Mouse (Mus musculus) cerebellum, postnatal 36 days (tissue): ENCODE measurements at regions not wholly inside any gene's neighbourhood (a gene's known extent, or its start where the extent isn't known, plus 50 kb on each side); places are given as distances from the start of the nearest gene placed in this dataset.

Experiments used
- DNase-seq, 2 experiments: peaks; one replicate each; pipeline ENCODE4 v3.0.0; 2021 to 2022; ENCODE audit warnings: mixed read lengths in 2 of 2

DNA sequence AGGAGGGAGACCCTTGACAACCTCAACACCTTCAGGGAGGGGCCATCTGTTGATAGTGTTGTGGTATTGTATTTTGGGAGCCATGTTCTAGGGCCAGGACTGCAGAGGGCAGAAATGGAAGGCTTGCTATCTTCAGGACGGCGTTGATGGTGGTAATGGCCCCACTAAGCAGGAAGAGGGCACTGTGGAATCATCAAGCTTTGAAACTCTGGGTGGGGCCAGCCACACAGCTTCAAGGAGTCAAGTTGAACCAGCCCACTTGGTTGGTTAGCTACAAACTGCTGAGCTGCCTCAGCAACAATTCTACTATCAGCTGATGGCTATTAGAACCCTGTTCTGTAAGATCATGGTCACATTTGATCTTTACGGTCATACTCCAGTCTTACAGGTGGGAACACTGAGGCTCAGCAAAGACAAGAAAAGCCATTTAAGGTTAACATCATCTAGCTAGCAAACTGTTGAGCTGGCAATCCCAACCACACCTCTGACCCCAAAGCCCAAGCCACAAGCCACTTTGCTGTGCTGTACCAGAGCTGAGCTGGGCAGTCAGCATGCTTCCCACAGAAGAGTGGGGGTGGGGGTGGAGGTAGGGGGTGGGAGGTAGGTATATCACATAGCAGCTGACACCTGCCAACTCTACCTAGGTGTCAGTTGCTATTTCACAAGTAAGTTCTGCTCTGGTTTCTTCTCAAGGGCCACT is 203.9 kb downstream of the Uaca start:
- peak; percentile 8 to 14 for DNase-seq

DNA sequence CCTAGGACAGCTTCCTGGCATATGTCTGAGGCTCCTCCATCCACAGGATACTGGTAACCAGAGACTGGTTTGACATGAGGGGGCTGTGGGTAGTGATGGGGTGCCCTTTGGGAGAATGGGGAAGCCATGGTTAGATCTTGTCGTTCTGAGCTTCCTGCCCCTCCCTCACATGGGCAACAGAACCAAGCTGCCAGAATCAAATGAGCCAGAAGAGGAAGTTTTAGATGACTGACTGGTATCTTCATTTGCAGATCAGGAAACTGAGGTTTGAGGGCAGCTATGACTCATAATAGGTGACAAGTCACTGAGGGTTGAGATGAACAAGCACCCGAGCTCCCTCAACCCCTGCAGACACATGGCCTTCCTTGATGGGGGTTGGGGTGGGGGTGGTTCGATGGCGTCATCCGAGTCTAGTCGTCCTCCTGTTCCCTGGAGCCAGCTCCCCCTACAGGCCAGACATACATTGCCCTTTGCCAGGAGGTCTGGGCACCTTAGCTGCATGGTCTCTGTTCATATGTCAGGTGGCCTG is 204.7 kb downstream of the Uaca start:
- no peak for DNase-seq

DNA sequence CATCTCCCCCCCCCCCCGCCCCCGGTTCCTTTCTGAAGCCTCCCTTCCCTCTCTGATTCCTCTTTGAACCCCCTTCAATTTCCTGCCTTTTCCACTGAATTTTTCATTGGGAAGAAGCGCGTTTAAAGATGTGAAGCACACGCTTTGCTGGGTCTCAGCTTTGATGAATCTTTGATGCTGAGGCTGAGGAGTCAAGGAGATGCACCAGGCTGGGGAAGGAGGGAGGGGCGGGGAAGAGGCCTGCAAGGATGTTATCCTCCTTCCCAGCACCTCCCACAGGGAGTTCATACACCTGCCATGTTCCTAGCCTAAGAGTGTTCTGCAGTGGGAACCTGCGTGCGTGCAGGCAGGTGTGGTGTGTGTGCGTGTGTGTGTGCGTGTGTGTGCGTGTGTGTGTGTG is 205.9 kb downstream of the Uaca start:
- no peak for DNase-seq

DNA sequence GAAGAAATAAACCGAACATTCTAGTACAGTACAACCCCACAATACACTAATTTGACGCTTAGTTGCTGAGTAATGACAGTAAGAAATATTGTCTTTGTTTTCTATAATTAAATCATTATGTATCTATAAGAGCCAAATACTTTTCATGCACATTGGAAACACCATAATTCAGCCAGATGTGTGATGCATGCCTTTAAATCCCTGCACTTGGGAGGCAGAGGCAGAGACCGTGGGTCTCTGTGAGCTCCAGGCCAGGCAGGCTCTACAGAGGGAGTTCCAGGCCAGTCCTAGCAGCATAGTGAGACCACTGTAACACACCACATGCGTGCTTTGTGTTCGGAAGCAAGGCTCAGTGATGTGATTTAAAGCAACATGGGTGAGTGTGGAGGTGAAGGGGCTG is 208.2 kb downstream of the Uaca start:
- no peak for DNase-seq

DNA sequence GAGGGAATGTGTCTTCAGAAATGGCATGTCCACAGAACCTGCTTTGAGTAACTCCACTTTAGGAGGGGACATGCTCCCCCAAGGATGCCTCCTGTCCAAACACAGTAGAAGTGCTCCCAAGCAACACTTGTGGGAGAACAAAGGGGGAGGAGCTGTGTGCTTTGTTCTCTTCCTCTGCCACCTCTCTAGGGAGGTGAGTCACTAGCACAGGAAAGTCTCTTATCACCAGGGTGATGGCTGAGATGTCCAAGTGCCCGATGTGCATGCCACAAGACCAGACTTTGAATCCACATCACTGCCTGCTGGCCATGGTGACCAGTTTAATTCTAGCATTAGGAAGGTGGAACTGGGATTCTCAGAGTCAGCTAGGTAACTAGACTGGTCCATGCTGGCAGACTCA is 214.1 kb downstream of the Uaca start:
- no peak for DNase-seq

DNA sequence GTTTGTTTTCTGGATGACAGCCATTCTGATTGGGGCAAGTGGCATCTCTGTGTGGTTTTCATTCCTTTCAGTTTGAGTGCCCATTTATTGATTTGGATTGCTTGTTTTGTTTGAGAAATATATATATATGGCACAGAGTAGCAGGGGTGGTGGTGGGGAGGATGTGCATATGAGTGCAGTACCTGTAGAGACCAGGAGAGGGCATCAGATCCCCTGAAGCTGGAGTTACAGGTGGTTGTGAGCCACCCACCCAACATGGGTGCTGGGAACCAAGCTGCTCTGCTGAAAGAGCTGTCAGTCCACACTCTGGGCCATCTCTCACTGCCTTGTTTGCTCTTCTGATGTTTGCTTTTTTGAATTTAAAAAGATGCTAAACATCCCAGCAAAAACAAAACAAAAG is 216.7 kb downstream of the Uaca start:
- no peak for DNase-seq

DNA sequence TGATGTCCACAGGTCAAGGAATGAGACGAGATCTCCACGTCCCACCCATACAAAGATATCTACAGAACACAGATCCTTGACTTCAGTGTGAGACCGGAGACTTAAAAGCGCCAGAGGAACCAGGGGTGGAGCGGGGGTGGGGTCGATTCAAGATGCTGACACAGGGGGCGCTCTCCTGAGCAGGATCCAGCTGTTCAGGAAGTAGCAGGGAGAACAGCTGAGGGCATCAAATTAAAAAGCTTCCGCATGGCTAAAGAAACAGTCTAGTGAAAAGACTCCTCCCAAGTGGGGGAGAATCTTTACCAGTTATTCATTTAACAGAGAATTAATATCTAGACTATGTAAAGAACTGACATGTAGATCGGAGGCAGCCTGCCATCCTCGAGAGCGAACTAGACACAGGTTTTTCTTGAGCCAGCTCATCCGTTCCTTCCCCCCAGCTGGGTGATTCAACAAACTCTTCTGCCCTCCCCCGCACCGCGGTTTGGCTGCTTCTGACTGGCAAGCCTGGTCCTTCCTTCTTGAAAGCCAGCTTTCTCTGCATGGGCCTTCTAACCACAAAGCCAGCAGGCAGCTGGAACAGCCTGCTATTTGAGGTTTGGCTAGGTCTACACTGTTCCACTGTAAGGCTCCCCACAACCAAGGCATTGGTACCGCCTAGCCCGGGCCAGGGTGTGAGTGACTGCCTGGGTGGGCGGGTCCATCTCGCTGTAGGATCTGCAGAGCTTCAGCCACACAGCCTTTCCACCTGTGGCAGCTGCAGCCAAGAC is 218.6 kb downstream of the Uaca start:
- DNase-seq = peak in 1 of 2 experiments; percentile 15

DNA sequence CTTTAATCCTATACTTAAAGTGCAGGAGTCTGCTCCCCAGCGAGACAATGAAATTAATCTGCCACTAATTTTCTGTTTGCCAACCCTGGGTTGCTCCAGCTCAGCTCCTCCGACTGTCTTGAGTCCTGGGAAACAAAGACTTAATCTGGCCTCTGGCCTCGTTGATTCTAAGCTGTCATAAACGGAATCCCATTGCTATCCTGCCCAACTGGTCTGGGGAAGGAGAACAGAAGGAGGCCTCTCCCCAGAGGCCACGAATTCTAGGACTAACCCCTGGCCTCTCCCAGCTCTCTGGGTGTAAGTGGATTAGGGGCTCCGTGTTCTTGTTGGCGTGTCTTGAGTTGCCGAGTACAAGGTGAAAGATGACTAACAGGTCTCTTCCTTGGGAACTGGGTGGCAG is 219.8 kb downstream of the Uaca start:
- no peak for DNase-seq

DNA sequence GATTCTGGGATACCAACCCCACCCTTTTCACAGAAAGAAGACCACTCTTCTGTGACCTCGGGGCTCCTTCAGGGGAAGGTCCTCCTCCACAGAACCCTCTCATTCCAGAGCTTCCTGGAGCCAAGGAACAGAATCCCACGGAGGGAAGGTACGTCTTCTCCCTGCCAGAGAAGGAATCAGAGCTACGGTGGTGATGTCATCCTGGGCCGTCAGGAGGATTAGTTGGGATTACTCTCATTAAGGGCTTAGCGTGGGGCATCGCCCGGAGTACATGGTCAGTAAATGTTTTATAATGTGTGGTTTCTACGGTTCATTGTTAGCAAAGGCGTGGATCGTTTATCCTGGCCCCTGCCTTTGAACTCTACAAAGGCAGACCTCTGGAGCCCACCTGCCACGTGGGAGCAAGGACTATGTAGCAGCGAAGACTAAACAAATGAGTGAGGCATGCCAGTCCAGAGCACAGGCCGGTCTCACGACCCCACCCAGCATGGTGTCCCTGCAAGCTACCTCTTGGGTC is 221.1 kb downstream of the Uaca start:
- no peak for DNase-seq

DNA sequence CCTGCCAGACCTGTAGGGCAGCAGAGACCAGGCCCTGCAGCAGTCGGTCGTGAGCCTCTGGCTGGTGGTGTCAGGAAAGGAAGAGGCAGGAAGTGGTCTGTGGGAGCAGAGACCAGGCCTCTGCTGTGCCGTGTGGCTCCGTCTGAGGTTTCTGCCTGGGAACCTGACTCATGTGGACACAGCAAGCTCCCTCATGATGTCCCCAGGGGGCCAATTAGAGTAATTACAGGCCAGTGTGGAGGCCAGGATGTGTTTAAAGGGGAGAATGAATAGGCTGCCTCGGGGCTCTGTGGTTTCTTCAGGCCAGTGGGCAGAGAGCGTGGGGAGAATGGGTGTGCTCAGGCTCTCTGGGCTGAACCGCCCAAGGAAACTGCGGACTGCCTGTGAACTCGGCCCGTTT is 222.3 kb downstream of the Uaca start:
- DNase-seq = no peak

DNA sequence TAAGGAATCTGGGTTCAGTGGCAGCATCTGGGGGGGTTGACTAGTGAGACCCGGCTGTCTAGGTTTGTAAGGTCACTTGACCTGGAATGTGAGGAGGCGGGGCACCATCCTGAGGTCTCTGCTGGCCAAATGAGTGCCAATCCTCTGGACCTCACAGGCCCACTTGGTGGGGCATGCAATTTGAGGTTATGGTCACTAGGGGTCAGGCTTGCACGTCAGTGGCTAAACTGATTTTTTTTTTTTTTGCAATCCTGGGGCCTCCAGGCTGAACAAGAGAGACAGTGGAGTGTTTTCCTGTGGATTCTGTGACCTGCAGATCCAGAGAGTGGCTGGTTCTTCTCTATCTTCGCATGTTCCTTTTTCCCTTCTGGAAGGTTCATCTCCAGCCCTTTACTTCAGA is 225.6 kb downstream of the Uaca start:
- DNase-seq = no peak

DNA sequence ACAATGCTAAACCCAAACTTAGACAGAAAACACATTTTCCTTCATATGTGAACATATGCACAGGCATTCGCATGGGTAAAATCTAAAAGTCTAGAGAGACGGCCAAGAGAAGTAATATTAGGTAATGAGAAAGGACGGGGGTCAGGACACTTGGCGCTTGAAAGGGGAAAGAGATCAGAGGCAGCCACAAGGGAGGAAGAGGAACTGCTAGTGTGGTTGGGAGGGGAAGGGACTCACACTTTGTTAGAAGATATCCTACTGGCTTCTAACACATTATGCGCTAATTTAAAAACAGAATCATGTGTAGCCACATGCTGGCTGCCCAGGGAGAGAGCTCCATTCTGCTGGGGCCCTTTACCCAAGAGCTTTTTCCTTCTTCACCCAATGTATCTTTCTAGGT is 227.5 kb downstream of the Uaca start:
- no peak for DNase-seq

DNA sequence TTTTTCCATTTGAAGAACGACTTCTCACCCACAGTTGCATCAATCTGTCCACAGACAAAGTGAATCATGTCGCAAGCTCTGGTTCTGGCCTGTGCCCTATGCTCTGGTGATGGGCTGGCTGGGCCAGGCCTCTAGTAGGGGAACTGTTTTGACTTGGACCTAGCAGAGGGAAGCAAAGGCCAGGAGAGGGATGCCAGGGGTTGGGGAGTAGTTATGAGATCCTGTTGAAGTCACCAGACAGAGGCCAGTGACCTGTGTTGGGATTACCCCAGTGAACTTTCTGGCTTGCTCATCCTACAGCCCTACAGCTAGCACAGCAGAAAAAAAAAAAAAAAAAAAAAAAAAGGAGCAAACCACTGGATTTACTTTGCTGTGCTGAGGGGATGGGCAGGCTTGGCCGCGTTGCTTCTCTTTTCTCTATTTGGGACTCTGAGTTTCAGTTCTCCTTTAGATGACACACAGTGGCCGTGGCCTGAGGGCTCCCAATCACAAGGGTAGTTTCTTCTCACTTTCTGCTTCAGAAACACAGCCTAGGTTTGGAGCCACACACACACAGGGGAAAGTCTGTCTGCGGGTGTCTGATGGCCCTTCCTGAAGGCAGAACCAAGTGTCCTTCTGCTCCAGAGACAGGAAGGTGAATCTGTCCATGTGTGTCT is 228.2 kb downstream of the Uaca start:
- no peak for DNase-seq

DNA sequence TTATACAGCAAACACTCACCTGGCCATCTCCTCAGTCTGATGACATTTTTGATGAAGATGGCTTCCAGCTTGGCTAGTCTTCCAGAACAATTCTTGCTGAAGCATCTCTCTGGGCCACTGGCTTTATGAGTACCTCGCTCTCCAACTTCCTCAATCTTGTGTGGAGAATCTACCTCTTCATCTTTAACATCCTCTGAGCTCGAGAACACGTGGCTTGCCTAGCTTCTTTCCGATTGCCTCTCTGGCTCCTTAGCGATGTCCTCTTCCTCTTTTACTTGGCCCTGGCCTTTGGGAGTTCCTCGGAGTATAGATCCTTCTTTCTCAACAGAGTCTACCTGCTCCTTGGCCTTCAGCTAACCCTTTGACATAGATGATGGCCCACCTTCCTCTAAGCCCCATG is 231.0 kb downstream of the Uaca start:
- DNase-seq = no peak

DNA sequence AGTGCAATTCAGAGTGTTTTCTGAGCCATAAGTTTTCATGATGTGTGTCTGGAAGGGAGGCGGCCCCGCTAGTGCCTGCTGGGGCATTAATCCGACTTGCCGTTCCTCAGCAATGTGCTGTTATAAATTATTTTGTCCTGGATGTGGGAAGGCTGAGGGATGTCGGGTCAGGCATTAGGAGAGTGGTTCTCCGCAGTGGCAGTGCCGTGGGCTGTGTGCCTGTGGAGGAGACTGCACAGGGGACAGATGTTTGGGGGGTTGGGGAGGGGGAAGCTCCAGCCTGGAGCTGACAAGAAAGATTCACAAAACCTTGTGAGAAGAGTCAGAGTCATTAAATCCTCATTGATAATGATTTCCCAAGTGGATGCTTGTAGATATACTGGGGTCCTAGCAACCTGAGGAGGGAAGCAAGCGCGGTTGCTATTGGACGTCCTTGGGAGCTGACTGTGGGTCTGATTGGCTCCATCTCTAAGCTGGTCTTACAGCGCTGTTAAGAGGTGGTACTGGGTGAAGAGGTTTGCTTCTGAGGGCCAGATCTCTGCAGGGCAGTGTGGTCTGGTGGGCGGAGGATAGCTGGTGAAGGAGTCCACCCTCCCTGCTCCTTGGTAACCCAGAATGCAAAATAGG is 234.5 kb downstream of the Uaca start:
- DNase-seq = no peak

DNA sequence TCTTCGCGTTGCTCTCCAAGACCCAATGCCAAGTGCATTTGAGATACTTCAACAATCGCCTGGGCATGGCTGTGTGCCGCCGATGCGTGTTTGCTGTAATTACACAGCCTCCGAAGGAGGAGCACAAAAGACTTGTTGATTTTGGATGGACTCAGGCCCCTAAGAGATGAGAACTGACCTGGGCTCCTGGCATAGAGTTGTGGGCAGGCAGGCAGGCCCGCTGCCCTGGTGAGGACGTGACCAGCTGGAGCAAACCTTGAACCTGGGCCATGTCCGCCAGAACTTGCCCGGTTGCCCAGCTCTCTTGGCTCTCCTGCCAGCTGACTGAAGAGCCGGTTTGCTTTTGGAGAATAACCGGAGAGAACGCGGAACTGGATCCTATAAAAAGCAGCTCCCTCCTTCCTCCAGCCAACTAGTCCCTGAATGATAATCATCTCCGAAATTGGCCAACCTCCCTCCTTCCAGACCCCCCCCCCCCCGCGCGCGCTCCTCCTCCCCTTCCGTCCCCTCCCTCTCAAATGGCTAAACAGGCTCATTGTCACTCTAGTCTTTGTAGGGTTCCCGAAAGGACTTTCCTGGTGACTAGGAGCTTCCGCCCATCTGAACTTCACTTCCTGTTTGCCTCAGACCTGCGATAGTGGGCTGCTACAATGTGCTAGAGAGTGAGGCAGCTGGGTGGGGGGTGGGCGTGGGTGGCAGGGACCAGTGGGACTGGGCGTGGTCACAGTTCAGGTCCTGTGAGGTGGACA is 237.5 kb downstream of the Uaca start:
- peak; percentile 84 to 87 for DNase-seq

DNA sequence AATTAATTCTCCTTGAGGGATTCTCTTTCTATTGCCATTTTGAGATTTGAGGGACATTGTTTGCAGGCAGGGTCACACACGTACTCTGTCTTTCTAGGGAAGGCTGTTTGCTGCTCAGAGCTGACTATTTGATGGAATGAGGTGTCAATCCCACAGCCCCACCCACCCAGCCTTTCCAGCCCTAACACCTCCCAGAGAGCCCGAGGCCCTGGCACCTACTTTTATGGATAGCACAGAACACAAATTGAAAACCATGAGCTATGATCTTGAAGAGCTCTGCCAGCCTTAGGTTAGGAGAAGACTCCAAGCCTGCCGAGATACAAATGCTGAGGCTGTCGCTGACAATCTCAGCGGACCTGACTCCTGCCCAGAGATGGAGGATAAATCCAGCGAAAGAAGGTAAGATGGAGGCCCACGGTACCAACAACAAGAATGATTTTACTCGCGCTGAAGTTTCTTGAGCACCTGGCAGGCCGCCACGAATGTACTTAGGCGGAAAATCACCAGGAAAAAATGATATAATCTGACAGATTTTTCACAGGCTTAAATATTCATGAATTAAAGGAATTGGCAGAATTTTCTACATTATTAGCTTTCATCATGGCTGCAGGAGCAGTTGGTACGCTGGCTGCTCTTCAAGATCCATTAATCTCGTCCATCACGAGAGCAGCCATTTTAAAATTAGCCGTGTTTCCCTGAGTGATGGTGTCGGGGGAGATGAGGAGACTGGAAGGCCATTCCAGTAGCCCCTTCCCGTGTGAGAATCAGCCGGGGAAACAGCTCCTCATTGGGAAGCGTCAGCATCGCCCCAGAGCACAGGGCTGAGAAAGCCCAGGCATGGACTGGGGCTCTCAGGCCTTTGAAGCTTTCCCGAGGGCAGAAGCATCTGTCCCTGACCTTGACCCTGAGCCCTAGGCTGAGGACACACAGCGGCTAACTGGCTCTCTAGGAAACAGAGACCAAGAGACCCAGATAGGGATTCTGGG is 238.4 kb downstream of the Uaca start:
- peak in 1 of 2 experiments; percentile 19 for DNase-seq

DNA sequence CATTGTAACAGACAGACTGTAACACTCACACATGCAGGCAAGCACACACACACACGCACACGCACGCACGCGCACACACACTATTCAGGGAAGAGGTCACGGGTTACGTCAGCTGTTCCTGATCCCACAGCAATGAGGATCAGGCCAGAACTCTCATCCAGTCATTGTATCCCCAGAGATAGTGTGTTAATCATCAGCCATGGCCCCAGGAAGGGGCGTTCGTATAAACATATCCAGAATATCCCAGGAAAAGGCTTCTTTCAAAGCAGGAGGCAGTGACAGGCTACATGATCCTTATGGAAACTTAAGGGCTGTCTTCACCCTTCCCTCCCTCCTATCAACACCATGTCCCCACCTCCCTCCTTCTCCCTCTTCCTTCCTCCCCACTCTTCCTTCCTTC is 239.3 kb downstream of the Uaca start:
- no peak for DNase-seq

DNA sequence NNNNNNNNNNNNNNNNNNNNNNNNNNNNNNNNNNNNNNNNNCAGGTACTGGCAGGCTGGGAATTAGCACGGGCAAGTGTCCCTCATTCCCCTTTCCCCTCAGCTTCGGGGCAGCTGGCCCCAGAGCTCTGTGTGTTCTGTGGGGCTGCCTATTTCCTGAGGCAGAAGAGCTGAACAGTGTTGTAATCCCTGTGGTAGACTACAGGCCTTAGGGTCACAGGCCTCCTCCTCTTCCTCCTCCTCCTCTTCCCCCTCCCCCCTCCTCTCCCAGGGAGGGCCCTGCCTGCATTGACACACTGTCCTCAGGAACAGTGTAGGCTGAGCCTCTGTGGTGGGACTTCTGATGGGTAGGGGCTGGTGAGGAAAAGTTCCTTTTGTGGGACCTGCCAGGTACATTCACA is 247.7 kb downstream of the Uaca start:
- DNase-seq = no peak

DNA sequence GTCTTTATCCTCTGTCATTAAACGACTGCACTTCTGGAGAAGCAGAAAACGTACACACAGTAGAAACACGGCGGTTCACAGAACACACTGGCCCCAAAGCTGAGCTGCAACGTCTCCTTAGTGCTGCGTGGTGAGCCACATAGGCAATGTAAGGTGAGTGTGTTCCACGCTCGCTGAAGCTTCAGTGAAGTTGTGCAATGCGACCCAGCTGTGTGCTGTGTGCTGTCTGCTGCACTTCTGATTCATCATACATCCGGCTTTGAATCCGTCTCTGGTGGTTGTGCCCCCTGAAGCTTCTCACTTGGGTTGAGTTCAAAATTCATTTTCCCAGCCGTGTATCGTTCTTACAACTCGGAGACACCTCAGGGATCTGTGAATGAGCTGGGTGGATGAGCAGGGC is 250.6 kb downstream of the Uaca start:
- DNase-seq = no peak

DNA sequence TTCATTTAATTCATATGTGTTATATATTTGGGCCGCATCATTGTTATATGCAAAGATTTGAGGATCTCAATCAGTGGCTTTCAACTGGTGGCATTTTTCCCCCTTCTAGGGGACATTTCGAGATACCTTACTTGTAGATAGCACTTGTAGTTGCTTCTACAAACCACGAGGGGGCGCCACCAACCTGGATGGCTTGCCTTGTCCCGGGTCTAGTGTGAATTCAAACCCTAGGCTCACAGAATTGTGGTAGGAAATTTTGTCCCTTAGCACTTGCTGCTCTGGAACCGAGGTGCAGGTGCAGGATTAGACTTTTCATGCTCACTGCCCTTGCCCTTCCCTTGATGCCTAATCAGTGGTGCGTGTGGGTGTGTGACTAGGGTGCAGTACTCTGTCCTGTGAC is 252.2 kb downstream of the Uaca start:
- DNase-seq = peak; percentile 83 to 86
